18 mouse cellular contexts compared by ENCODE assay signal in genomic region chr8:10646485-10646884, GRCm38 (mm10).
DNase-seq lines count a peak whose midpoint lies in the region; ATAC-seq and TF ChIP-seq lines count a peak whose summit lies in the region.
"Had no signal": no experiment of that assay in that cellular context is flagged by ENCODE, and none has a peak within 500 bp of the region (broad histone marks: within the 10 kb centered on the region; RNA-seq: fewer than 3 reads in every experiment).

No protein-coding gene starts in this region.

- no peaks in the 10 kb centered on the region for H3K9me3 ChIP-seq in lung, embryonic 14.5 days (ENCODE audit: low read depth, low read length)
- no peaks in the 10 kb centered on the region for H3K9me3 ChIP-seq in heart, embryonic 14.5 days (ENCODE audit: control insufficient read depth, low read length)
- H3K9me3 ChIP-seq: embryonic facial prominence, embryonic 13.5 days; forebrain, embryonic 12.5 days; neural tube, embryonic 15.5 days had no signal

- no peak for TF ChIP-seq CTCF in lung, embryonic 14.5 days (IDR thresholded peaks at IDR 0.05; ENCODE audit: low read depth)

- no peak overlapping the region for H3K9ac ChIP-seq in lung, embryonic 14.5 days
- H3K9ac ChIP-seq in heart, embryonic 14.5 days (ENCODE audit: low read length): no peak overlapping the region; the same call in 1 of the 2 replicates
- H3K9ac ChIP-seq: embryonic facial prominence, embryonic 13.5 days; forebrain, embryonic 12.5 days; liver, postnatal 0 days; neural tube, embryonic 15.5 days had no signal

- no peaks in the 10 kb centered on the region for H3K27me3 ChIP-seq in lung, embryonic 14.5 days (ENCODE audit: insufficient read depth, low read length)
- no peaks in the 10 kb centered on the region for H3K27me3 ChIP-seq in heart, embryonic 14.5 days (ENCODE audit: control insufficient read depth, insufficient read depth, low read length)
- H3K27me3 ChIP-seq: embryonic facial prominence, embryonic 13.5 days; neural tube, embryonic 15.5 days had no signal

- H3K4me3 ChIP-seq in lung, embryonic 14.5 days (ENCODE audit: low read depth, low read length): no peak overlapping the region
- H3K4me3 ChIP-seq in heart, embryonic 14.5 days (ENCODE audit: control insufficient read depth in 1 of 2, insufficient read depth in 1 of 2, low read depth in 1 of 2, low read length in 2 of 2): no peak overlapping the region
- H3K4me3 ChIP-seq: embryonic facial prominence, embryonic 13.5 days; forebrain, embryonic 12.5 days; left cerebral cortex, adult 2 months; megakaryocyte, embryonic 14.5 days; neural tube, embryonic 15.5 days had no signal

- DNase-seq in heart, adult 11 months: peak; percentile 88
- DNase-seq in heart, postnatal 25 days (ENCODE audit: low spot score): no peak
- peak; percentile 47 for DNase-seq in lung, embryonic 14.5 days
- DNase-seq in lung, postnatal 4 days: no peak
- peak; percentile 55 for DNase-seq in MN1 (ENCODE audit: low spot score)
- DNase-seq in cerebellum, adult 11 months: no peak
- no peak for DNase-seq in kidney, adult 11 months
- DNase-seq: adrenal gland, postnatal 25 days; cerebellum, postnatal 36 days; kidney, postnatal 4 days; liver, postnatal 0 days had no signal

- ATAC-seq in lung, embryonic 14.5 days (ENCODE audit: insufficient read depth): no peak
- ATAC-seq in heart, embryonic 14.5 days (ENCODE audit: insufficient number of reproducible peaks, insufficient read depth, low FRiP score, low read depth): peak; percentile 50; the same call in 1 of the 2 replicates
- ATAC-seq: intestine, embryonic 16.5 days; liver, postnatal 0 days had no signal

- no peak overlapping the region for H3K4me2 ChIP-seq in lung, embryonic 14.5 days
- no peak overlapping the region for H3K4me2 ChIP-seq in heart, embryonic 14.5 days (ENCODE audit: low read length)
- H3K4me2 ChIP-seq: embryonic facial prominence, embryonic 13.5 days; forebrain, embryonic 12.5 days; neural tube, embryonic 15.5 days had no signal

- H3K36me3 ChIP-seq in lung, embryonic 14.5 days (ENCODE audit: insufficient read depth): no peaks in the 10 kb centered on the region
- H3K36me3 ChIP-seq in heart, embryonic 14.5 days (ENCODE audit: control insufficient read depth, insufficient read depth, low read length): no peaks in the 10 kb centered on the region
- H3K36me3 ChIP-seq: embryonic facial prominence, embryonic 13.5 days; forebrain, embryonic 12.5 days; neural tube, embryonic 15.5 days had no signal

- intact Hi-C loops in heart, postnatal 25 days (cut with DNase I): loop anchor here (10.0 kb wide), 1 partner anchor 168 kb away; no protein-coding TSS in a partner anchor

- no peaks in the 10 kb centered on the region for H3K4me1 ChIP-seq in lung, embryonic 14.5 days (ENCODE audit: insufficient read depth)
- H3K4me1 ChIP-seq in heart, embryonic 14.5 days (ENCODE audit: control insufficient read depth in 2 of 2, insufficient read depth in 2 of 2, low read length in 2 of 2): peaks cover 28 to 51% of the 10 kb centered on the region in 2 experiments
- H3K4me1 ChIP-seq: megakaryocyte, embryonic 14.5 days had no signal

- no peak overlapping the region for H3K27ac ChIP-seq in lung, embryonic 14.5 days (ENCODE audit: low read depth)
- peak overlapping the region in 1 of 2 experiments; percentile 49; a peak in 3 of 4 replicates for H3K27ac ChIP-seq in heart, embryonic 14.5 days (replicated peaks in 1 of 2; ENCODE audit: control insufficient read depth in 1 of 2, insufficient read depth in 1 of 2, low read depth in 2 of 2, low read length in 2 of 2)
- H3K27ac ChIP-seq: embryonic facial prominence, embryonic 13.5 days; forebrain, embryonic 12.5 days; left cerebral cortex, adult 2 months; neural tube, embryonic 15.5 days had no signal

- WGBS in lung, embryonic 14.5 days: 37% methylated on average over 10 of the region's 10 CpGs
- WGBS in heart, embryonic 14.5 days: 17% methylated on average over 10 of the region's 10 CpGs

Comparison
In these comparisons a context has a peak if more than half of its experiments do, and no peak if none do; other contexts are left out.
1. DNase-seq: peak in heart, adult 11 months (single experiment), lung, embryonic 14.5 days (single experiment) and MN1 (single experiment); none in heart, postnatal 25 days (single experiment), lung, postnatal 4 days (0 of 2), cerebellum, adult 11 months (single experiment) and kidney, adult 11 months (single experiment).